Mouse (Mus musculus) limb, embryonic 10.5 days (tissue): Measurements from ENCODE around the gene Gm14743. TPM values are rescaled to one million over a fixed set of nuclear protein-coding genes. Genes with fewer than 3 reads are reported as not detected.
"Not testable (repeated sequence)": the region's sequence is repeated elsewhere in the genome, so short reads cannot be mapped to it uniquely, and the experiment has no call there.

ENCODE experiments used
- DNase-seq: peaks from one replicate; pipeline ENCODE4 v3.0.0-alpha.2; 2017; ENCODE audit warnings: low spot score
- H3K27ac ChIP-seq: fragments of 300-500 bp; sonication (generic); 2 replicates; pipeline ENCODE4 v1.5.1; 2016; ENCODE audit warnings: mild to moderate bottlenecking
- H3K27me3 ChIP-seq: fragments of 300-500 bp; sonication (generic); 2 replicates; pipeline ENCODE4 v1.6.1; 2016; ENCODE audit warnings: low read depth, mild to moderate bottlenecking; ENCODE audit not compliant: poor library complexity, severe bottlenecking
- H3K36me3 ChIP-seq: fragments of 300-500 bp; sonication (generic); 2 replicates; pipeline ENCODE4 v1.6.1; 2016; ENCODE audit warnings: mild to moderate bottlenecking, moderate library complexity
- H3K4me1 ChIP-seq: fragments of 300-500 bp; sonication (generic); 2 replicates; pipeline ENCODE4 v1.6.1; 2016
- H3K4me3 ChIP-seq: fragments of 300-500 bp; sonication (generic); 2 replicates; pipeline ENCODE4 v1.5.1; 2016; ENCODE audit warnings: mild to moderate bottlenecking, moderate library complexity
- H3K9me3 ChIP-seq: fragments of 300-500 bp; sonication (generic); replicated peaks from 2 replicates; pipeline ENCODE4 v1.6.1; 2016; ENCODE audit warnings: mild to moderate bottlenecking
- WGBS: fragments of 180-500 bp; shearing (Covaris S2); methylation state at CpG from one replicate; pipeline ENCODE4 v1.1.7; 2016; 5-methylcytosine and 5-hydroxymethylcytosine counted together
- polyA plus RNA-seq: library from polyadenylated mRNA; unstranded; fragments of >200 nt; fragmentation: Nextera tagmentation; extraction: Ambion mirVana; gene quantifications from 2 replicates; pipeline ENCODE4 v1.2.1, GENCODE M21; 2016

Gene Gm14743
- not detected in 2 replicates for polyA plus RNA-seq

DNA sequence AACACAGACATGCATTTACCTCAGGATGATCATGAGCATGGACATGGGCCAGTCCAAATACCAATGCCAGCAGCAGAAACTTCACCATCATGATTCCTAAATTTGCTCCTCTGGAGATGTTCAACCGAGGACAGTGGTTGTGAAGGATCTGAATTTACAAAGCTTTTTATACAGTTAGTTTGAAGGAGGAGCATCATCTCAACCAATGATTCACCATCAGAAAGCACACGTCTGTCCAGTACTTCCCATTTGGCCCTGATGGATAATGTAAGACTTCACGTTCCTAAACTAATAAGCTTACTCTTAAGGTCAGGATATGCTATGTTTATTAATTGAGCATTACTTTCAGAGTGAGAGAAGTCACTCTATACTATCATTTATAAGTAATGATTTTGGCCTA is at the start of gene Gm14743:
Gene Gm14743, minus strand, starts transcription at position 101 of the 400 bp plus-strand sequence.
- H3K4me1 ChIP-seq, H3K27ac ChIP-seq, H3K27me3 ChIP-seq, H3K4me3 ChIP-seq, H3K9me3 ChIP-seq, DNase-seq, H3K36me3 ChIP-seq: not testable (repeated sequence)
- no CpG with 5 or more reads among the region's 3 CpGs for WGBS

DNA sequence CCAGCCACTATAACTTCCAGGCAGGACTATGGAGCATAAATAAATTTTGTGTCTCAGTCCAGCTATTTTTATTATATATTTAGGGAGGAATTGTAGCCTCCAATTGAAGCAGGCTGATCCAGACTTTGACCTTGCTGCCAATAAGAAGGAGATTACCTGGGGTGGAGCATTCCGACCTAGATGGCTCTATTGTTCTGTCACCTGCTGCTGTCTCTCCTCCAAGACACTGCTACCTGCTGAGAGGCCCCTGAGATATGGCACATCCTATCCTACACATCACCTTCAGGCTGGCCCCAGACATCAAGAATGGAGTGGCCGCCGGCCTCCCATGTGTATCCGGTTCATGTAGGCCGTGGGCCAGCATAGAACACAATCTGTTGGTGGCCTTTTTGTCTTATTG is 42.9 kb downstream of the Gm14743 start:
- Histone ChIP-seq H3K27me3 (no peaks in the 10 kb centered on the region), H3K4me1 (no peaks in the 10 kb centered on the region), H3K27ac (no peak overlapping the region), H3K4me3 (no peak overlapping the region), H3K9me3 (no peaks in the 10 kb centered on the region), H3K36me3 (no peaks in the 10 kb centered on the region)
- 100% methylated on average over 5 of the region's 5 CpGs for WGBS
- no peak for DNase-seq

DNA sequence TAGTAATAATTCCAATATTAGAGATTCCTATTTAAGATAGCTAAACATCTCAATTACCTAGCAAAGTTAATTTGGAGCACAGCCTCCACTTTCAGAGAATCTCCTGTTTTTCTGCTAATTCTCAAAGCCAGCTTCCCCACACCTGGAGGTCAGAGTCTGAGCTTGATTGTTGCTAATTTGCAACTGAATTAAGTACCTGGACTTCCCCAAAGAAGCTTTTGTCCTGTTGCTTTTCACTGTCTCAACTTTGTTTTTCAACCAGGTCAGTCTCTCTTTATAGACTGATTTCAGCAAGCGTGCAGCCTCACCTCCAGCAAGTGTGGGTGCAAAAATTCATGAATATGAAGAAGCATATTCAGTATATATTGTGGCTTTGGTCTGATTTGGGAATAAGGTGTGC is 43.5 kb downstream of the Gm14743 start:
- 76% methylated on average over 1 of the region's 1 CpGs for WGBS
- not testable (repeated sequence) for H3K4me3 ChIP-seq, H3K27me3 ChIP-seq, H3K27ac ChIP-seq, DNase-seq, H3K4me1 ChIP-seq, H3K9me3 ChIP-seq, H3K36me3 ChIP-seq

Other genes starting within 250 kb of the Gm14743 start
- gene Obp1a, start 154.5 kb downstream of the Gm14743 start, polyA plus RNA-seq = not detected in 2 replicates
- gene Gm5938, start 120.5 kb downstream of the Gm14743 start, polyA plus RNA-seq = not detected in 2 replicates
- not detected in 2 replicates for gene Obp1b, start 59.1 kb downstream of the Gm14743 start, polyA plus RNA-seq
- gene 4930480E11Rik, start 123.7 kb upstream of the Gm14743 start, polyA plus RNA-seq = not detected in 2 replicates